Mouse (Mus musculus) spleen, adult 2 months (tissue): ENCODE results near the gene Akr1b8.

Source experiments
- CTCF ChIP-seq: fragments of 200-500 bp; IDR thresholded peaks from 2 replicates; pipeline ENCODE4 v1.5.1; 2011; ENCODE audit warnings: mild to moderate bottlenecking, inconsistent platforms; ENCODE audit not compliant: insufficient read depth, insufficient read length, insufficient replicate concordance; ENCODE audit errors: extremely low read depth
- POLR2A ChIP-seq: fragments of 200-500 bp; IDR thresholded peaks from 2 replicates; pipeline ENCODE4 v1.6.1; 2011; ENCODE audit warnings: low read depth, low read length, inconsistent platforms

DNA sequence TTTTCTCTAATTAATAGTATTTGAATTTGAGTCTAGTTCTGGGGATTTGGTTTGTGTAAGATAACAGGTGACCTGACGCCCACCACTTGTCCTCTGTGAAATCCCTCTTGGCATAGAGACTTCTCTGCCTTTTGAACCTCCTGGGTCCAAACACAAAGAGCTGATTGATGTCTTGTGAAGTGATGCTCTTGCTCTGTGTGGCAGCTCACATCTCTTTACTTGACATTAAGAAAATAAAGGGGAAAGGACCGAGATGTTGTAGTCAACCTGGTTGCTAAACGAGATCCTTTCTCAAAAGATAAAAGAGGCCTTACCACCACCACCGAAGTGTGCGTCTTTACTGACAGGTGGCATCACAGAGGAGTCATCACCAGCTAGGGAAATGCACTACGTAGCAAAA is 35.3 kb upstream of the Akr1b8 start:
- TF ChIP-seq CTCF: no peak
- TF ChIP-seq POLR2A: no peak
